Mouse (Mus musculus) CH12.LX (cell line): ENCODE data around the gene Aip. TPM values are rescaled to one million over a fixed set of nuclear protein-coding genes. Genes with fewer than 3 reads are reported as not detected.

Experiments used
- DNase-seq: peaks from one replicate; pipeline ENCODE4 v3.0.0-alpha.2; 2013; ENCODE audit errors: extremely low read depth
- H3K27ac ChIP-seq: 2 replicates; pipeline ENCODE4 v1.5.1; 2012; ENCODE audit warnings: low read depth, mild to moderate bottlenecking, control low read depth, moderate library complexity; ENCODE audit not compliant: insufficient read depth
- H3K27me3 ChIP-seq: replicated peaks from 2 replicates; pipeline ENCODE3; 2012; ENCODE audit warnings: inconsistent platforms
- H3K36me3 ChIP-seq, 2 experiments: replicated peaks in 1 of 2; 2 replicates each; pipeline versions ENCODE3 to v1.6.1; 2012; ENCODE audit warnings: inconsistent platforms in 1 of 2, low read length in 1 of 2, mild to moderate bottlenecking in 1 of 2, mixed read lengths in 1 of 2, moderate library complexity in 1 of 2; ENCODE audit not compliant: control insufficient read depth in 1 of 2, insufficient read depth in 1 of 2
- H3K4me1 ChIP-seq, 2 experiments: 2 replicates each; pipeline ENCODE4 v1.6.1; 2012; ENCODE audit warnings: inconsistent platforms in 1 of 2, moderate library complexity in 1 of 2; ENCODE audit not compliant: insufficient read depth in 2 of 2, control insufficient read depth in 1 of 2
- H3K4me2 ChIP-seq: 2 replicates; pipeline ENCODE4 v1.6.1; 2012; ENCODE audit warnings: low read depth, mild to moderate bottlenecking, control low read depth; ENCODE audit not compliant: poor library complexity, insufficient read depth, severe bottlenecking
- H3K4me3 ChIP-seq, 3 experiments: fragments of 150-350 bp in 1 of 3; sonication (generic) in 1 of 3; replicated peaks in 1 of 3; 2 replicates each; pipeline versions ENCODE3 to v1.5.1; 2011 to 2012; ENCODE audit warnings: low read depth in 2 of 3, low read length in 2 of 3, mild to moderate bottlenecking in 2 of 3, moderate library complexity in 2 of 3, control low read depth in 1 of 3, improper control_type of control experiment in 1 of 3, inconsistent platforms in 1 of 3, mixed read lengths in 1 of 3; ENCODE audit not compliant: poor library complexity in 1 of 3
- H3K79me2 ChIP-seq: replicated peaks from 2 replicates; pipeline ENCODE4 v1.6.1; 2012; ENCODE audit warnings: mild to moderate bottlenecking, moderate library complexity; ENCODE audit not compliant: control insufficient read depth, poor library complexity, insufficient read depth, severe bottlenecking; ENCODE audit errors: extremely low read depth
- H3K9ac ChIP-seq: 2 replicates; pipeline ENCODE4 v1.6.1; 2012; ENCODE audit warnings: low read depth, mild to moderate bottlenecking, control low read depth, moderate library complexity; ENCODE audit not compliant: insufficient read depth
- H3K9me3 ChIP-seq: replicated peaks from 2 replicates; pipeline ENCODE3; 2012; ENCODE audit warnings: low read length, inconsistent platforms, mixed read lengths
- BHLHE40 ChIP-seq: IDR thresholded peaks from 2 replicates; pipeline ENCODE4 v1.6.1; 2011; ENCODE audit warnings: mild to moderate bottlenecking, low read depth, low read length, improper control_type of control experiment
- CHD1 ChIP-seq: IDR thresholded peaks from 2 replicates; pipeline ENCODE4 v1.6.1; 2012; ENCODE audit warnings: low read depth, low read length, improper control_type of control experiment, inconsistent platforms
- CHD2 ChIP-seq: IDR thresholded peaks from 2 replicates; pipeline ENCODE4 v1.6.1; 2011; ENCODE audit warnings: low read length, improper control_type of control experiment
- CTCF ChIP-seq, 2 experiments: IDR thresholded peaks in 1 of 2; conservative IDR thresholded peaks in 1 of 2; 2 replicates each; pipeline ENCODE4 v1.5.1; 2011 to 2012; ENCODE audit warnings: low read depth in 2 of 2, low read length in 2 of 2, improper control_type of control experiment in 1 of 2, inconsistent platforms in 1 of 2, mild to moderate bottlenecking in 1 of 2, moderate library complexity in 1 of 2
- ELF1 ChIP-seq: IDR thresholded peaks from 2 replicates; pipeline ENCODE4 v1.6.1; 2014; ENCODE audit warnings: low read depth, mild to moderate bottlenecking, inconsistent platforms, low read length, improper control_type of control experiment
- ETS1 ChIP-seq: conservative IDR thresholded peaks from 2 replicates; pipeline ENCODE4 v1.6.1; 2012; ENCODE audit warnings: low read depth, mild to moderate bottlenecking, inconsistent platforms, low read length, improper control_type of control experiment, moderate library complexity
- IRF4 ChIP-seq: IDR thresholded peaks from 2 replicates; pipeline ENCODE4 v1.6.1; 2014; ENCODE audit warnings: low read depth, mild to moderate bottlenecking, inconsistent platforms, low read length, improper control_type of control experiment
- KAT2A ChIP-seq: IDR thresholded peaks from 2 replicates; pipeline ENCODE4 v1.6.1; 2012; ENCODE audit warnings: low read length, improper control_type of control experiment, inconsistent platforms; ENCODE audit not compliant: insufficient replicate concordance
- MAFK ChIP-seq: IDR thresholded peaks from 2 replicates; pipeline ENCODE4 v1.6.1; 2011; ENCODE audit warnings: low read length, improper control_type of control experiment; ENCODE audit not compliant: insufficient replicate concordance
- PAX5 ChIP-seq: IDR thresholded peaks from 2 replicates; pipeline ENCODE4 v1.6.1; 2012; ENCODE audit warnings: low read length, inconsistent platforms, mixed read lengths
- RAD21 ChIP-seq: IDR thresholded peaks from 2 replicates; pipeline ENCODE4 v1.6.1; 2011; ENCODE audit warnings: low read depth, mild to moderate bottlenecking, low read length, improper control_type of control experiment, moderate library complexity
- SMC3 ChIP-seq: IDR thresholded peaks from 2 replicates; pipeline ENCODE4 v1.6.1; 2011; ENCODE audit warnings: low read depth, low read length, improper control_type of control experiment
- TBP ChIP-seq: conservative IDR thresholded peaks from 2 replicates; pipeline ENCODE4 v1.6.1; 2011; ENCODE audit warnings: low read depth, low read length, improper control_type of control experiment
- USF1 ChIP-seq: IDR thresholded peaks from 2 replicates; pipeline ENCODE4 v1.6.1; 2014; ENCODE audit warnings: low read depth, mild to moderate bottlenecking, inconsistent platforms, low read length, improper control_type of control experiment
- USF2 ChIP-seq: conservative IDR thresholded peaks from 2 replicates; pipeline ENCODE4 v1.6.1; 2011; ENCODE audit warnings: low read depth, low read length, improper control_type of control experiment
- ZC3H11A ChIP-seq: IDR thresholded peaks from 2 replicates; pipeline ENCODE4 v1.6.1; 2012; ENCODE audit warnings: low read depth, mild to moderate bottlenecking, inconsistent platforms, low read length, improper control_type of control experiment
- ZNF384 ChIP-seq: IDR thresholded peaks from 2 replicates; pipeline ENCODE4 v1.6.1; 2012; ENCODE audit warnings: low read depth, low read length, improper control_type of control experiment, inconsistent platforms
- dilution Hi-C: fragments of 300-500 bp; cut with MboI; formaldehyde crosslinking; loops from 2 replicates; pipeline ENCODE4 v1.14.3; 2020; ENCODE audit warnings: low sequenced_read_pairs; ENCODE audit not compliant: extremely low pct_unique_long_range_greater_than_20kb, extremely low pct_ligation_motif_present
- in situ Hi-C: fragments of 300-500 bp; cut with MboI; formaldehyde crosslinking; loops from 3 replicates; pipeline ENCODE4 v1.14.3; 2019; ENCODE audit warnings: low sequenced_read_pairs, low pct_ligation_motif_present, low pct_unique_long_range_greater_than_20kb, mixed read lengths
- polyA plus RNA-seq: library from polyadenylated mRNA; unstranded; fragments of >175 nt; gene quantifications from 2 replicates; pipeline ENCODE4 v1.2.1, GENCODE M21; 2012; ENCODE audit warnings: low read depth; ENCODE audit not compliant: insufficient read length
- total RNA-seq, 2 experiments: library from RNA; depleted of rRNA; stranded (reverse); fragments of 300-350 nt in 1 of 2; fragments of >200 nt in 1 of 2; gene quantifications; 2 replicates each; pipeline ENCODE4 v1.2.3; 2012 to 2014

Gene Aip
- total and polyA plus RNA-seq, 3 experiments: 11.7 to 64.8 (median 39.7) TPM

- H3K4me1 ChIP-seq: peaks cover 24 to 73% of the 10 kb centered on the region in 2 experiments
These were observed 8.7 kb downstream of the Aip start for GRCm38 (mm10) chr19:4117006-4117405.

GRCm38 (mm10) chr19:4115816-4116215, 9.8 kb downstream of the Aip start:
- H3K4me3 ChIP-seq: no peak overlapping the region
- DNase-seq: no peak
- no peaks in the 10 kb centered on the region for H3K9me3 ChIP-seq
- H3K4me1 ChIP-seq: peaks cover 24 to 68% of the 10 kb centered on the region in 2 experiments
- no peak overlapping the region for H3K4me2 ChIP-seq
- H3K9ac ChIP-seq: no peak overlapping the region
- no peak overlapping the region for H3K27ac ChIP-seq
- H3K27me3 ChIP-seq: no peaks in the 10 kb centered on the region
- dilution Hi-C loops: no loop called here
- H3K79me2 ChIP-seq: 0 out of 2 replicates have a peak, but pooled peaks cover 2% of the 10 kb centered on the region
- TF ChIP-seq TBP (no peak), KAT2A (no peak), ZC3H11A (no peak), USF2 (no peak)
- TF ChIP-seq, all 38 proteins: peak for 0
- peaks cover 63 to 82% of the 10 kb centered on the region in 2 experiments for H3K36me3 ChIP-seq
- in situ Hi-C loops: no loop called here

More at GRCm38 (mm10) chr19:4117006-4117405, 8.7 kb downstream of the Aip start:
- no peak overlapping the region for H3K4me3 ChIP-seq
- no peak overlapping the region for H3K9ac ChIP-seq
- dilution Hi-C loops: no loop called here
- peaks cover 51 to 70% of the 10 kb centered on the region in 2 experiments for H3K36me3 ChIP-seq
- 0 out of 2 replicates have a peak, but pooled peaks cover 2% of the 10 kb centered on the region for H3K79me2 ChIP-seq
- H3K4me2 ChIP-seq: no peak overlapping the region
- H3K27me3 ChIP-seq: no peaks in the 10 kb centered on the region
- in situ Hi-C loops: no loop called here
- DNase-seq: no peak
- H3K27ac ChIP-seq: no peak overlapping the region
- H3K9me3 ChIP-seq: no peaks in the 10 kb centered on the region
- no peak for TF ChIP-seq SMC3
- TF ChIP-seq USF2: no peak
- TF ChIP-seq MAFK: no peak
- TF ChIP-seq BHLHE40: no peak
- TF ChIP-seq CTCF (conservative IDR thresholded peaks at IDR 0.05 in 1 of 2, IDR thresholded peaks at IDR 0.05 in 1 of 2; ENCODE audit: low read depth in 2 of 2, low read length in 2 of 2): no peak
- no peak for TF ChIP-seq IRF4
- no peak for TF ChIP-seq ELF1
- no peak for TF ChIP-seq CHD2
- no peak for TF ChIP-seq ETS1
- no peak for TF ChIP-seq CHD1
- no peak for TF ChIP-seq TBP
- no peak for TF ChIP-seq USF1
- TF ChIP-seq RAD21: no peak
- TF ChIP-seq PAX5: no peak
- no peak for TF ChIP-seq ZNF384
